Mouse (Mus musculus) stomach, postnatal 0 days (tissue): Measurements from ENCODE around the gene Tyw3. TPM values are rescaled to one million over a fixed set of nuclear protein-coding genes. Genes with fewer than 3 reads are reported as not detected.

Experiments
- ATAC-seq: fragments of 200-750 bp; cut with Nextera tagmentation; 2 replicates; pipeline ENCODE4 v1.8.0; 2017; ENCODE audit not compliant: low FRiP score, low TSS enrichment
- DNase-seq: peaks from one replicate; pipeline ENCODE4 v3.0.0-alpha.2; 2016; ENCODE audit warnings: low spot score
- H3K27ac ChIP-seq: fragments of 300-500 bp; sonication (generic); replicated peaks from 2 replicates; pipeline ENCODE4 v1.5.1; 2014; ENCODE audit warnings: mild to moderate bottlenecking, control low read depth
- H3K27me3 ChIP-seq: fragments of 300-500 bp; sonication (generic); 2 replicates; pipeline ENCODE4 v1.6.1; 2014; ENCODE audit warnings: low read length; ENCODE audit not compliant: control insufficient read depth, insufficient read depth
- H3K36me3 ChIP-seq: fragments of 300-500 bp; sonication (generic); 2 replicates; pipeline ENCODE4 v1.6.1; 2014; ENCODE audit warnings: low read length, mixed read lengths; ENCODE audit not compliant: control insufficient read depth, insufficient read depth
- H3K4me1 ChIP-seq: fragments of 300-500 bp; sonication (generic); replicated peaks from 2 replicates; pipeline ENCODE4 v1.6.1; 2014; ENCODE audit warnings: antibody characterized with exemption; ENCODE audit not compliant: control insufficient read depth, insufficient read depth
- H3K4me2 ChIP-seq: fragments of 300-500 bp; sonication (generic); replicated peaks from 2 replicates; pipeline ENCODE4 v1.6.1; 2014; ENCODE audit warnings: low read depth, mild to moderate bottlenecking, control low read depth, moderate library complexity
- H3K4me3 ChIP-seq: fragments of 300-500 bp; sonication (generic); 2 replicates; pipeline ENCODE4 v1.5.1; 2014; ENCODE audit warnings: low read depth, low read length, control low read depth
- H3K9ac ChIP-seq: fragments of 300-500 bp; sonication (generic); 2 replicates; pipeline ENCODE4 v1.6.1; 2014; ENCODE audit warnings: mild to moderate bottlenecking, low read length, control low read depth, mixed read lengths
- H3K9me3 ChIP-seq: fragments of 300-500 bp; sonication (generic); 2 replicates; pipeline ENCODE4 v1.6.1; 2016; ENCODE audit warnings: low read length; ENCODE audit not compliant: control insufficient read depth
- CTCF ChIP-seq: IDR thresholded peaks from 2 replicates; pipeline ENCODE4 v1.5.1; 2016; ENCODE audit warnings: antibody characterized with exemption, low read depth, mild to moderate bottlenecking, moderate library complexity
- EP300 ChIP-seq: optimal IDR thresholded peaks from 2 replicates; pipeline ENCODE3; 2016; ENCODE audit warnings: antibody characterized with exemption
- WGBS: fragments of 180-500 bp; shearing (Covaris S2); extraction: QIAGEN DNeasy Blood & Tissue Kit; methylation state at CpG from one replicate; pipeline ENCODE4 v1.1.7; 2014; 5-methylcytosine and 5-hydroxymethylcytosine counted together
- polyA plus RNA-seq: library from polyadenylated mRNA; unstranded; fragments of >200 nt; fragmentation: Nextera tagmentation; extraction: Ambion mirVana; gene quantifications from 2 replicates; pipeline ENCODE4 v1.2.1, GENCODE M21; 2015

Gene Tyw3
- polyA plus RNA-seq, 1 experiment from 2014 or later, result 5.5 TPM

DNA sequence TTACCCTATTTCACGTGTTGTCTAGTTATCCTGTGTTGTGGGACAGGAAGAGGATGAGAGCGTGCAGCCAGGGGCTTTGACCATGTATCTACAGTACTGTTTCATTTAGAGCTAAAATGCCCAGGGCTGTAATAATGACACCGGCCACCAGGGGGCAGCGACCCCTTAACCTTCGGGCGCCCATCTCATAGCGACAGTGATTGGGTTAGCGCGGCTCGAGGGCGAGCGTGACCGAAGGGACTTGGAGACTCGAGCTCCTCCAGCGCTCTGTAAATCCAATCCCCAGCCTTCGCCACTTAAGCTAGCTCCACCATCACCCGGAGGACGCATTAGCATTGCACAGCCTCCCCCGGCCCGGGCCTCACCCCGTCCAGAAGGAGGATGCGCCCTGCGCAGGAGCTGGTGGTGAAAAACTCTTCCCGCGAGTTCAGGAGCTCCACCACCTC is 393 bp downstream of the Tyw3 start, which contains the start of gene Cryz:
TSS of gene Cryz (plus strand) at position 224 of the 446 bp plus-strand sequence.
- H3K9ac ChIP-seq, result peak within 1 kb of the TSS; percentile 89
- H3K27me3 ChIP-seq, result no peaks in the 10 kb centered on the region
- H3K27ac ChIP-seq, result peak within 1 kb of the TSS; percentile 95
- under 1% methylated on average over 25 of the region's 25 CpGs for WGBS
- no peaks in the 10 kb centered on the region for H3K9me3 ChIP-seq
- peak within 1 kb of the TSS; percentile 91 for H3K4me3 ChIP-seq
- 0 out of 2 replicates have a peak, but pooled peaks cover 3% of the 10 kb centered on the region for H3K36me3 ChIP-seq
- DNase-seq, result peak; percentile 88
- peak; percentile 90 for TF ChIP-seq CTCF
- no peak for TF ChIP-seq EP300
- no peaks in the 10 kb centered on the region for H3K4me1 ChIP-seq
- H3K4me2 ChIP-seq, result peak within 1 kb of the TSS; percentile 71
- peak; percentile 92 for ATAC-seq

DNA sequence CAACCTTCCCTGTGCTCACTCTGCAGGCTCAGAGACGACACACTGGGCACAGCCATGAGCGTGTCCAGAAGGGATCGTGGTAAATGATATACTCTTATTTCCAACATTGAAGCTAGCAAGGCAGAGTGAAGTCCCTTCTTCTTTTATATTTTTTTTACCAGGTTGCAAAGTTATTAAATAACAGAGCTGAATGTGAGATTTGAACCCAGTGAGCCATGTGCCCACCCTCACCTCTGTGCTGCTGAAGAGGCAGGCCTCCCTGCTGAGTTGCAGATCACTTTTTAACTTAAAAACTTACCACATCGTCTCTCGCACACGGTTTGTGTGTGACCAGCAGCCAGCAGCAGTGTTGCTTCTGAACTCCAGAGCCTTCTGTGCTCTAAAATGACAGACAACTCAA is 2.7 kb downstream of the Tyw3 start:
- no peak for ATAC-seq
- Histone ChIP-seq H3K27ac (no peak overlapping the region), H3K4me3 (no peak overlapping the region), H3K9me3 (no peaks in the 10 kb centered on the region), H3K9ac (no peak overlapping the region), H3K36me3 (peaks cover 9% of the 10 kb centered on the region; the same call in 1 of the 2 replicates), H3K27me3 (no peaks in the 10 kb centered on the region), H3K4me2 (no peak overlapping the region), H3K4me1 (no peaks in the 10 kb centered on the region)
- TF ChIP-seq EP300 (no peak), CTCF (no peak)
- DNase-seq, result no peak
- WGBS, result 94% methylated on average over 6 of the region's 6 CpGs

DNA sequence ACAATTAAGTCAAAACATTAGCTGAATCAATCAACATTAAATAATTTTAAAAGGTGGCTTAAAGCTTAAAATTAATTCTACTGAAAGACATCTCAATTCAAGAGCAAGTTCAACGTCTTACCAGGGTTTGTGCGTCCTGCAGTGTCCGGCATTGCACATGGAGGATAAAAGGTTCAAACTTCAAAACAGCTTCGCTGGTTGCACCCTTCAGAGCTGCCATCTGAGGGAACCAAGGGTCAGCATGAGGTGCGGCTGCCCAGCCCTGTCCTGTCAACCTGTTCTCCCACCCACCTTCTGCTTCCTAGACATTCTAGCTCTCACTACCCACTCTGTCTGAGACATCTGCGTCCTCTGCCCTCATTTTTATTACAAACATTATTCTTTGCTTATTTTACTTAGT is 3.3 kb downstream of the Tyw3 start:
- Histone ChIP-seq H3K27me3 (no peaks in the 10 kb centered on the region), H3K4me2 (no peak overlapping the region), H3K4me3 (no peak overlapping the region), H3K27ac (no peak overlapping the region), H3K9me3 (no peaks in the 10 kb centered on the region), H3K9ac (no peak overlapping the region), H3K36me3 (peaks cover 9% of the 10 kb centered on the region; the same call in 1 of the 2 replicates), H3K4me1 (no peaks in the 10 kb centered on the region)
- ATAC-seq (no peak), DNase-seq (no peak)
- 92% methylated on average over 6 of the region's 6 CpGs for WGBS
- TF ChIP-seq CTCF (no peak), EP300 (no peak)

DNA sequence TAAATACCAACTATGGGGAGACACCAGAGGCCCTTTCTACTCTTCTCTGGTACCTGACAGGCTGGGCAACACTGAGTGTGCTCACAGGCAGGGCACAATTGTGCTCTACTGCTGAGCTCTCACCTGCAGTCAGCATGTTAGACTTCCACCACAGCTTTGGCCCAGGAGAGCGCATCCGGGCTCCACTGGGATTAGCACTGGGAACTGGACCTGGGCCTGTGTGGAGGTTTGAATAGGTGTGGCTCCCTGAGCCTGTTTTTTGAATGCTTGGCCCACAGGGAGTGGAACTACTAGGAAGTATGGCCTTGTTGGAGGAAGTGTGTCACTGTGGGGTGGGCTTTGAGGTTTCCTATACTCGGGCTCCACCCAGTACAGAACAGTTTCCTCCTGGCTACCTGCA is 5.3 kb downstream of the Tyw3 start:
- no peak for ATAC-seq

DNA sequence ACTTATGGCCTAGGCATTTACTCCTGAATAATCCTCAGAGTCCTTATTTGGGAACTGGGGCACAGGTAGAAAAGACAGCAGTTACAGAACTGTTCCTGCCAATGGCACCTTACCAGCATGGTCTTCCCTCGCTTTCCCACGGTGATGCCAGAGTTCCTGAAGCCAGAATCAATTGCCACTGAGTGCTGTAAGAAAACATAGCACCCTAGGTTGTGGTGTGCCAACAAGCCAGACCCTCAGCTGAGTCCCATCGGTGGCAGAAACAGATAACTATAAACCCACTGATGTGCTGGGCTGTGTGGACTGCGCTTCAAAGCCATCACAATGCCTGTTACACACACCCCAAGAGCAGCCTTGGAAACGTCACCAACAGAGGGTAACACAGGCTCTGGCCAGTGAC is 5.9 kb downstream of the Tyw3 start:
- 89% methylated on average over 5 of the region's 5 CpGs for WGBS
- Histone ChIP-seq H3K27me3 (no peaks in the 10 kb centered on the region), H3K9ac (no peak overlapping the region), H3K27ac (no peak overlapping the region), H3K9me3 (no peaks in the 10 kb centered on the region), H3K4me2 (no peak overlapping the region), H3K4me3 (no peak overlapping the region), H3K36me3 (peaks cover 9% of the 10 kb centered on the region; the same call in 1 of the 2 replicates), H3K4me1 (no peaks in the 10 kb centered on the region)
- ATAC-seq (no peak), DNase-seq (no peak)
- no peak for TF ChIP-seq EP300
- TF ChIP-seq CTCF, result no peak

More for the DNA sequence above, 5.3 kb downstream of the Tyw3 start:
- Histone ChIP-seq H3K9me3 (no peaks in the 10 kb centered on the region), H3K4me3 (no peak overlapping the region), H3K27me3 (no peaks in the 10 kb centered on the region), H3K4me2 (no peak overlapping the region), H3K36me3 (peaks cover 9% of the 10 kb centered on the region; the same call in 1 of the 2 replicates), H3K4me1 (no peaks in the 10 kb centered on the region), H3K27ac (no peak overlapping the region), H3K9ac (no peak overlapping the region)
- TF ChIP-seq CTCF (no peak), EP300 (no peak)
- DNase-seq, result no peak
- WGBS, result 98% methylated on average over 3 of the region's 3 CpGs

DNA sequence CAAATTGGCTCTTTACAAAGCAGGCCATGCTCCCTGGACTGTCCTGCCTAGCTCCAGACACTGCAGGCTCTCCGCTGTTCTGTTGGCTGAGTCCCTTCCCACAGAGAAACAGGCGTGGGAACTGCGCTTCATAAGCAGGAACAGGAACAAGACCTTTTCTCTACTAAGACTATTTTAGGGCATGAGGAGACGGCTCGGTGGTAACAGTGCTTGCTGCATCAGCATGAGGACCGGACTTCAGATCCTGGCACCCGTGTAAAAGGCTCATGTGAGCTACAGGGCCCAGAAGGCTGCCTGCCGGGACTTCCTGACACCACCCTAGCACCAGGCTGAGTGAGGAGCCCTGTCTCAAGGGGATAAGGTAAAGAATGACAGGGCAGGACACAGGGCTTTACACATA is 12.6 kb downstream of the Tyw3 start:
- DNase-seq (peak; percentile 8), ATAC-seq (no peak)
- Histone ChIP-seq H3K4me3 (no peak overlapping the region), H3K36me3 (no peaks in the 10 kb centered on the region), H3K4me2 (no peak overlapping the region), H3K4me1 (no peaks in the 10 kb centered on the region), H3K9me3 (no peaks in the 10 kb centered on the region), H3K27ac (no peak overlapping the region), H3K9ac (no peak overlapping the region), H3K27me3 (no peaks in the 10 kb centered on the region)
- TF ChIP-seq EP300, result no peak
- TF ChIP-seq CTCF, result no peak
- WGBS, result 86% methylated on average over 8 of the region's 8 CpGs
